Mouse (Mus musculus) liver, embryonic 16.5 days (tissue): ENCODE measurements at regions not wholly inside any gene's neighbourhood (a gene's known extent, or its start where the extent isn't known, plus 50 kb on each side); places are given as distances from the start of the nearest gene placed in this dataset.

Experiments
- ATAC-seq: fragments of 200-750 bp; cut with Nextera tagmentation; 2 replicates; pipeline ENCODE4 v1.8.0; 2017; ENCODE audit warnings: low read depth, mild to moderate bottlenecking, moderate number of reproducible peaks, moderate library complexity
- H3K27ac ChIP-seq: fragments of 300-500 bp; sonication (generic); 2 replicates; pipeline ENCODE4 v1.5.1; 2014; ENCODE audit warnings: mild to moderate bottlenecking, low read length
- H3K27me3 ChIP-seq: fragments of 300-500 bp; sonication (generic); 2 replicates; pipeline ENCODE4 v1.6.1; 2014; ENCODE audit warnings: low read depth, low read length, mixed read lengths; ENCODE audit not compliant: control insufficient read depth, insufficient read depth
- H3K36me3 ChIP-seq: fragments of 300-500 bp; sonication (generic); 2 replicates; pipeline ENCODE4 v1.6.1; 2014; ENCODE audit warnings: mild to moderate bottlenecking; ENCODE audit not compliant: control insufficient read depth, insufficient read depth
- H3K4me1 ChIP-seq: fragments of 300-500 bp; sonication (generic); 2 replicates; pipeline ENCODE4 v1.6.1; 2014; ENCODE audit warnings: low read depth, low read length, mixed read lengths; ENCODE audit not compliant: control insufficient read depth
- H3K4me2 ChIP-seq: fragments of 300-500 bp; sonication (generic); 2 replicates; pipeline ENCODE4 v1.6.1; 2014; ENCODE audit warnings: low read depth, low read length, mixed read lengths
- H3K4me3 ChIP-seq: fragments of 300-500 bp; sonication (generic); 2 replicates; pipeline ENCODE4 v1.5.1; 2014; ENCODE audit warnings: low read depth, mild to moderate bottlenecking, low read length
- H3K9ac ChIP-seq: fragments of 300-500 bp; sonication (generic); 2 replicates; pipeline ENCODE4 v1.6.1; 2014; ENCODE audit warnings: low read depth, low read length
- H3K9me3 ChIP-seq: fragments of 300-500 bp; sonication (generic); replicated peaks from 2 replicates; pipeline ENCODE4 v1.6.1; 2016; ENCODE audit warnings: low read length; ENCODE audit not compliant: control insufficient read depth
- WGBS: fragments of 180-500 bp; shearing (Covaris S2); extraction: QIAGEN DNeasy Blood & Tissue Kit; methylation state at CpG from one replicate; pipeline ENCODE4 v1.1.7; 2014; ENCODE audit not compliant: insufficient replicate concordance; 5-methylcytosine and 5-hydroxymethylcytosine counted together

DNA sequence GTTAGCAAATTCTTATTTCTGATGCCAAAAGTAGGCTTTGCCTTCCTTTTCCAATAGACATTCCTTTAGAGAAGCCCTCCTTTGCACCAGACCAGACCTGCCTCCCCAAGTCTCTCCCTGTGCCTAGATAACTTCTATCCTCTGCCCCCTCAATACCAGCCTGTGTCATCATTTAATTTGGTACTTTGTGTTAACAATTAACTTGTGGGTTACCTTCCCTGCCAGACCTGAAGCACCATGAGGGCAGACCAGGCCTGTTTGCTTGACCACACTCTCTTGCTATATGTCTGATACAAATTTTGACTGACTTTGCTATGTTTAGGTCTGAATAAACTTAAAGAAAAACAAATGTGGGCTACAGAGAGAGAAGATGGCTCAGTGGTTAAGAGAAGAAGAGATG is 259.7 kb downstream of the Pik3r1 start:
- ATAC-seq, result no peak

DNA sequence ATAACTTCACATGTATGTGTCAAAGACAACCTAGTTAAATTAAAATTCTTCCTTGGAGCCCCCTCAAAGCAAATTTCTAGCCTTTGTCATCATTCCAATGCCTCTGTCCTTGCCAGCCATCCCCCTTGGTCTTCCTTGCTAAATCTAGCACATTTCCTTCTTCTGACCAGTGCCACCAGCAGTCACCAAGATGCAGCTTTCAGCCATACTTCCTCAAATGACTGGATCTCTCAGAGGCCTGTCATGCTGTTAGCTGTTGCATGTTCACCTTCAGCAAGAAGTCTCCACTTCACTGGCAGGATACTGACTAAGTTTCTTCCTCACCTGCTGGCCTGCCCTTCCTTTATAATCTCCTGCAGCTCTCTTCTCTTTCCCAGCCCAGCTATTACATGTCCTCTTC is 261.3 kb downstream of the Pik3r1 start:
- H3K9ac ChIP-seq, result no peak overlapping the region
- H3K36me3 ChIP-seq, result no peaks in the 10 kb centered on the region
- no peak for ATAC-seq
- no peak overlapping the region for H3K4me2 ChIP-seq
- H3K4me3 ChIP-seq, result no peak overlapping the region
- H3K27me3 ChIP-seq, result peaks cover 7% of the 10 kb centered on the region; the same call in 1 of the 2 replicates
- peaks cover 13% of the 10 kb centered on the region for H3K4me1 ChIP-seq
- no peaks in the 10 kb centered on the region for H3K9me3 ChIP-seq
- H3K27ac ChIP-seq, result no peak overlapping the region

More for the DNA sequence above, 259.7 kb downstream of the Pik3r1 start:
- H3K4me2 ChIP-seq, result no peak overlapping the region
- no peaks in the 10 kb centered on the region for H3K36me3 ChIP-seq
- peaks cover 7% of the 10 kb centered on the region; the same call in 1 of the 2 replicates for H3K27me3 ChIP-seq
- no peak overlapping the region for H3K9ac ChIP-seq
- H3K27ac ChIP-seq, result no peak overlapping the region
- H3K4me1 ChIP-seq, result peaks cover 9% of the 10 kb centered on the region
- no peaks in the 10 kb centered on the region for H3K9me3 ChIP-seq
- no peak overlapping the region for H3K4me3 ChIP-seq

DNA sequence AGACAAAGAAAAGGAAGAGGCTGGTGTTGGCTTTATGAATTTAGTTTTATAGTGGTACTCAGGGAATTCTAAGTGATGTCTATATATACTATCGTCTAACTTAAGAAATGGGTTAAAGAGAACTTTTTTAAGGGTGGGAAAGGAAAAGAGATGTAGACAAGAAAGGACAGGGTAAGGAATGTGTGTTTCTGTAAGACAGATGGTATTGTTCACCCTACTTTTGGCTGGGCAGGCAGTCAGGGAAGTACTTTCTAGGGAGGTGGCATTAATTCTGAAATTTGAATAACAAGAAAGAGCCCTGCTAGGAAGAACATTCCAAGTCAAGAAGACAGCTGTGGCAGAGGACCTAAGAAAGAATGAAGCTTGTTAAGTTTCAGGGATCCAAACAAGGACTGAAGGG is 263.0 kb downstream of the Pik3r1 start:
- 64% methylated on average over 1 of the region's 1 CpGs for WGBS
- peaks cover 7% of the 10 kb centered on the region; the same call in 1 of the 2 replicates for H3K27me3 ChIP-seq
- no peak overlapping the region for H3K9ac ChIP-seq
- H3K27ac ChIP-seq, result no peak overlapping the region
- H3K36me3 ChIP-seq, result no peaks in the 10 kb centered on the region
- no peaks in the 10 kb centered on the region for H3K9me3 ChIP-seq
- no peak for ATAC-seq
- H3K4me2 ChIP-seq, result no peak overlapping the region
- H3K4me1 ChIP-seq, result peaks cover 5% of the 10 kb centered on the region
- no peak overlapping the region for H3K4me3 ChIP-seq

DNA sequence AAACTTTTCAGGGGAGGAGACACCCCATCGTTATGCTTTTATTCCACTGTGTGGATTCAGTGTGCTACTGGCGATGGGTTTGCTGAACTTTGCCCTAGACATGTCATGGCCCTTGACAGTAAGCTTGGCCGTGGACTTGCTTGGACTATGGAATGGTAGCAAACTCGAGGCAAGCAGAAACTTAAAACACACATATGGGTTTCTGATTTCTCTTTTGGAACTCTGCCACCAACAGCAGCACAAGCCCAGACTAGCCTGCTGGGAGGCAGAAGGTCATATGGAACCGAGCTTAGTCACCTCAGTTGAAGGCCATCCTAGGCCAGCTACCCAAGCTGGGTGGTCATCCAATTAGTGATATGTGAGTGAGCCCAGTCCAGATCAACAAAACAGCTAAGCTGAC is 263.8 kb downstream of the Pik3r1 start:
- Histone ChIP-seq H3K9me3 (no peaks in the 10 kb centered on the region), H3K4me1 (peaks cover 4% of the 10 kb centered on the region), H3K9ac (no peak overlapping the region), H3K27me3 (peaks cover 7% of the 10 kb centered on the region; the same call in 1 of the 2 replicates), H3K36me3 (no peaks in the 10 kb centered on the region), H3K27ac (no peak overlapping the region), H3K4me2 (no peak overlapping the region), H3K4me3 (no peak overlapping the region)
- ATAC-seq, result peak; percentile 58; the same call in 1 of the 2 replicates
- WGBS, result 44% methylated on average over 5 of the region's 5 CpGs

DNA sequence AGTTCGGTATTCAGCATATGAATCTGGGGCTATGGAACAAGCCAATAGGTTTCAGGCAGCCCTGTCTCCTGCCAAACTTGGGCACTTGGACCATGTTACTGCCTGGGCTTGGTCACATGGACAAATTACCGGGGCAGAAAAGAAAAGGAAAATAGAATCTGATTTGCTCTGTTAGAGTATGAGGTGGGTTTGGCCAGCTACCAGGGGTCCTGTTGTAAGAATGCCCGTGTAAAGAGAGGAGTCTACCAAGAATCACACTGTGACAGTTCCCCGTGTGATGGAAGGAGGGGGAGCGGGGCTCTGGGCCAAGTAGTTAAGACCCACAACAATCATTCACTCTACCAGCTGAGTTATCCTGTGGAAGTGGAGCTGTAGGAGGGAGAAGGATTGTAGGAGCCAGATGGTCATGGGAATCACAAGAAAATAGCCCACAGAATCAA is 266.2 kb downstream of the Pik3r1 start:
- H3K27me3 ChIP-seq, result peaks cover 3% of the 10 kb centered on the region; the same call in 1 of the 2 replicates
- H3K4me1 ChIP-seq, result peaks cover 4% of the 10 kb centered on the region

DNA sequence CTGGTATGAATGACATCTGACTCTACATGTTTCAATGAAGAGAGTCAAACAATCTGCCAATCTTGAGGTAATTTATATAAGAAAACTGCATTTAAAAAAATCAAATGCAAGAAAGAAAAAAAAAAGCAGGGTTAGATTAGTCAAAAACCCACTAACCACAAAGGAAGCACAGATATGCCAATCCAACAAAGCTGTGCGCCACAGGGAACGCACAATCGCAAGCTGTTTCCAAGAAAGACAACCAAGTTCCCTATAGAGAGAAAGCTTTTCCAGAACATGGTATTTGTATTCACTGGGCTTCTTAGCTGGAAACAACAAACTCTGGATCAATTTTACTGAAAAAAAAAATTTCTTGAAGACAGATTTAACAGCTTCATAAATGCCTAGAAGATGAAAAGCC is 267.0 kb downstream of the Pik3r1 start:
- no peak overlapping the region for H3K9ac ChIP-seq
- peaks cover 4% of the 10 kb centered on the region for H3K4me1 ChIP-seq
- no peak overlapping the region for H3K4me2 ChIP-seq
- H3K4me3 ChIP-seq, result no peak overlapping the region
- H3K27ac ChIP-seq, result no peak overlapping the region
- no peaks in the 10 kb centered on the region; the same call in 1 of the 2 replicates for H3K27me3 ChIP-seq
- ATAC-seq, result no peak
- no peaks in the 10 kb centered on the region for H3K9me3 ChIP-seq
- 25% methylated on average over 3 of the region's 3 CpGs for WGBS
- H3K36me3 ChIP-seq, result no peaks in the 10 kb centered on the region

More for the DNA sequence above, 266.2 kb downstream of the Pik3r1 start:
- H3K27ac ChIP-seq, result no peak overlapping the region
- no peaks in the 10 kb centered on the region for H3K36me3 ChIP-seq
- no peak overlapping the region for H3K4me3 ChIP-seq
- ATAC-seq, result no peak
- WGBS, result 54% methylated on average over 5 of the region's 5 CpGs
- no peak overlapping the region for H3K9ac ChIP-seq
- no peaks in the 10 kb centered on the region for H3K9me3 ChIP-seq
- H3K4me2 ChIP-seq, result no peak overlapping the region

DNA sequence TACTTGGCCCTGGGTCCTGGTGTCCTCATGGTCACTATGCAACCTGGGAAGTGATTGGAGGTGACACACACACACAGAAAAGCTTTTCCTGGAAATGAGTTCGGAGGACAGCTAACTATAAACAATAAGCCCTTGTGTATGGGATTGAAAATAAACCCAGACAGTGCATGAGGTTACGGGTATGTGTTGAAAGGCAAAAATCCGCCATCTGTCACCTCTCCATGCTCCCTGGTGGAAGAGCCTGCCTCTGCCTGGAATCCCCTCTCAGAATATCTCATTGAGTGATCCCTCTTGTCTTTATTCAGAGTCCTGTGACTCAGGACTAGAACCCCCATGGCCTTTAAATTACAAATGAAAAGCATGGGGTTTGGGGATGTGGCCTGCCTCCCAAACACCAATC is 276.2 kb downstream of the Pik3r1 start:
- H3K9ac ChIP-seq, result no peak overlapping the region
- H3K4me3 ChIP-seq, result no peak overlapping the region
- no peaks in the 10 kb centered on the region for H3K36me3 ChIP-seq
- H3K4me2 ChIP-seq, result no peak overlapping the region
- WGBS, result 45% methylated on average over 3 of the region's 3 CpGs
- H3K9me3 ChIP-seq, result no peaks in the 10 kb centered on the region
- no peak overlapping the region for H3K27ac ChIP-seq
- H3K4me1 ChIP-seq, result no peaks in the 10 kb centered on the region
- ATAC-seq, result no peak
- no peaks in the 10 kb centered on the region for H3K27me3 ChIP-seq

DNA sequence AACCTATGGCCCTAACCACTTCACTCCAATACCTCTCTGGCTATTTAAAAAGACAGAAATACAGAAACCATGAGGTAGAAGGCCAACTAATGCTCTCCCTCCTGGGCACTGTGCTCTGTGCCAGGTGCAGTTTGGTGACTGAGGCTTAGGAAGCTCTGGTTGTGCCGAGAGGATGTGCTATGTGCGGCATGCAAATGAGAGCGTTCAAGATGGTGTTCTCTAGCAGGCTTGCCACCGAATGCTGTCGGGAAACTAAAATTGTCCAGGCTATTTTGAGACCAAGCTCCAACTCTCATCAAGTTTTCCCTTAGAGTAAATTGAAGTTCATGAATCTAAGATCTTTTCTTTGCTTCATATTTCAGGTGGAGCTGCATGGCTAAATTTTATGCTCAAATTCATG is 277.1 kb downstream of the Pik3r1 start:
- 72% methylated on average over 5 of the region's 5 CpGs for WGBS
- no peak for ATAC-seq

DNA sequence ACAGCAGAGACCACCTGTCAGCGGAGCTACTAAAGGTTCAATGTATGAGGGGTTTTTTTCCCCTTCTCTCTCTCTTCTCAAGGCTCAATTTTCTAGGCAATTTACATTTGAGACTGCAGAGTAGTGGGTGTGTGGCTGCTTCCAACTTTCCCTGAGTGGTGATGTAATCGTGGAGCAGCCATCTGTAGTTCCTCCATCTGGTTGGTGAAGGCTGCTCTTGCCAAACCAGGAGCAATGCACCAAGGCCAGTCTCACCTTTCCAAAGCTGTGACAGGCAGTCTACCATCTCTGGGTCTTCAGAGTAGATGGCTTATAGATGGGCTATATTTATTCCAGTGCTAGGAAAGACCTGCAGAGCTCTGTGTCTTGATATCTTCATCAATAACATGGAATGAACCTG is 280.4 kb downstream of the Pik3r1 start:
- Histone ChIP-seq H3K4me3 (no peak overlapping the region), H3K9me3 (no peaks in the 10 kb centered on the region), H3K27me3 (no peaks in the 10 kb centered on the region), H3K36me3 (no peaks in the 10 kb centered on the region), H3K4me1 (no peaks in the 10 kb centered on the region), H3K27ac (no peak overlapping the region), H3K9ac (no peak overlapping the region), H3K4me2 (no peak overlapping the region)
- 70% methylated on average over 2 of the region's 2 CpGs for WGBS
- no peak for ATAC-seq

More for the DNA sequence above, 277.1 kb downstream of the Pik3r1 start:
- H3K4me3 ChIP-seq, result no peak overlapping the region
- no peaks in the 10 kb centered on the region for H3K4me1 ChIP-seq
- no peak overlapping the region for H3K9ac ChIP-seq
- no peaks in the 10 kb centered on the region for H3K9me3 ChIP-seq
- no peaks in the 10 kb centered on the region for H3K36me3 ChIP-seq
- no peak overlapping the region for H3K4me2 ChIP-seq
- H3K27ac ChIP-seq, result no peak overlapping the region
- no peaks in the 10 kb centered on the region for H3K27me3 ChIP-seq
